Mouse (Mus musculus): ENCODE data around the gene Gm45337. TPM values are rescaled to one million over a fixed set of nuclear protein-coding genes. Genes with fewer than 3 reads are reported as not detected.
A peak's percentile ranks its signal among the peaks of the same experiment; 100 is the strongest.
"Not testable (repeated sequence)": the region's sequence is repeated elsewhere in the genome, so short reads cannot be mapped to it uniquely, and the experiment has no call there.

Gene Gm45337
- total RNA-seq, 1 experiment from 2014 or later: not detected

GRCm38 (mm10) chr7:142120629-142121028 lies 23.8 kb downstream of the Gm45337 start, which contains the start of gene Gm45618:
Gene Gm45618 (minus strand): TSS chr7:142120729.
- ATAC-seq (ENCODE audit: extremely low read depth, insufficient number of reproducible peaks, low FRiP score, poor library complexity, severe bottlenecking): not testable (repeated sequence)

- ATAC-seq (ENCODE audit: extremely low read depth, insufficient number of reproducible peaks, low FRiP score, poor library complexity, severe bottlenecking): no peak
Observed at GRCm38 (mm10) chr7:142119632-142120031, 24.8 kb downstream of the Gm45337 start.

- ATAC-seq (ENCODE audit: extremely low read depth, insufficient number of reproducible peaks, low FRiP score, poor library complexity, severe bottlenecking): no peak
Observed at GRCm38 (mm10) chr7:142104747-142105146, 39.7 kb downstream of the Gm45337 start.

GRCm38 (mm10) chr7:142097776-142098175 lies 46.6 kb downstream of the Gm45337 start:
- peak; percentile 60; the same call in 1 of the 2 replicates for ATAC-seq (ENCODE audit: extremely low read depth, insufficient number of reproducible peaks, low FRiP score, poor library complexity, severe bottlenecking)

GRCm38 (mm10) chr7:142096701-142097100 lies 47.7 kb downstream of the Gm45337 start:
- no peak for ATAC-seq (ENCODE audit: extremely low read depth, insufficient number of reproducible peaks, low FRiP score, poor library complexity, severe bottlenecking)

- ATAC-seq (ENCODE audit: extremely low read depth, insufficient number of reproducible peaks, low FRiP score, poor library complexity, severe bottlenecking): peak; percentile 55
Observed at GRCm38 (mm10) chr7:142095183-142095931, 49.0 kb downstream of the Gm45337 start, which contains the start of gene Dusp8. Gene Dusp8 (minus strand): TSS chr7:142095843.

GRCm38 (mm10) chr7:142094301-142095143 lies 49.9 kb downstream of the Gm45337 start:
- ATAC-seq (ENCODE audit: extremely low read depth, insufficient number of reproducible peaks, low FRiP score, poor library complexity, severe bottlenecking): no peak

- ATAC-seq (ENCODE audit: extremely low read depth, insufficient number of reproducible peaks, low FRiP score, poor library complexity, severe bottlenecking): no peak
Observed at GRCm38 (mm10) chr7:142093696-142094240, 50.6 kb downstream of the Gm45337 start.

Other genes with a start within 250 kb of the Gm45337 start
- 40.9 and 41.5 TPM in 2 replicates for gene Tollip, start 226.1 kb downstream of the Gm45337 start, total RNA-seq (2017)
- gene Brsk2, start 194.9 kb downstream of the Gm45337 start, total RNA-seq (2017): 0.12 and 0.25 TPM in 2 replicates
- 39.6 and 41.1 TPM in 2 replicates for gene Mob2, start 83.5 kb downstream of the Gm45337 start, total RNA-seq (2017)
- not detected in 2 replicates for gene Dusp8, start 48.8 kb downstream of the Gm45337 start, total RNA-seq (2017)
- not detected in 2 replicates for gene Gm45618, start 23.9 kb downstream of the Gm45337 start, total RNA-seq (2017)
- not detected in 2 replicates for gene Gm39115, start 8.6 kb downstream of the Gm45337 start, total RNA-seq (2017)
- not detected in 2 replicates for gene Gm29735, start 12.5 kb upstream of the Gm45337 start, total RNA-seq (2017)
- not detected in 2 replicates for gene Gm4553, start 21.1 kb upstream of the Gm45337 start, total RNA-seq (2017)
- gene Krtap5-2, start 31.4 kb upstream of the Gm45337 start, total RNA-seq (2017): not detected in 2 replicates
- not detected in 2 replicates for gene Gm10153, start 45.8 kb upstream of the Gm45337 start, total RNA-seq (2017)
- not detected in 2 replicates for gene Krtap5-3, start 56.8 kb upstream of the Gm45337 start, total RNA-seq (2017)
- gene Gm7579, start 67.3 kb upstream of the Gm45337 start, total RNA-seq (2017): not detected in 2 replicates
- gene Krtap5-5, start 85.4 kb upstream of the Gm45337 start, total RNA-seq (2017): not detected in 2 replicates
- gene Gm40460, start 96.5 kb upstream of the Gm45337 start, total RNA-seq (2017): not detected in 2 replicates
- gene Gm2431, start 113.7 kb upstream of the Gm45337 start, total RNA-seq (2017): not detected in 2 replicates
- gene Gm4559, start 129.8 kb upstream of the Gm45337 start, total RNA-seq (2017): not detected in 2 replicates
- not detected in 2 replicates for gene Krtap5-1, start 152.5 kb upstream of the Gm45337 start, total RNA-seq (2017)
- gene Krtap5-4, start 158.9 kb upstream of the Gm45337 start, total RNA-seq (2017): not detected in 2 replicates
- 0.81 and 0.86 TPM in 2 replicates for gene Ifitm10, start 229.1 kb upstream of the Gm45337 start, total RNA-seq (2017)
- 494 and 495 TPM in 2 replicates for gene Gm49369, start 238.1 kb upstream of the Gm45337 start, total RNA-seq (2017)
- 408 and 447 TPM in 2 replicates for gene Ctsd, start 243.4 kb upstream of the Gm45337 start, total RNA-seq (2017)